Mouse (Mus musculus): Measurements from ENCODE around the gene Zc3h6. TPM values are rescaled to one million over a fixed set of nuclear protein-coding genes. Genes with fewer than 3 reads are reported as not detected.

Gene Zc3h6
- total and polyA plus RNA-seq, 2 experiments from 2014 or later: 5.9 to 6.8 TPM

- no peaks in the 10 kb centered on the region for H3K36me3 ChIP-seq (ENCODE audit: insufficient read depth, low read length)
- WGBS: 91% methylated on average over 6 of the region's 6 CpGs
- no peaks in the 10 kb centered on the region for H3K27me3 ChIP-seq (ENCODE audit: insufficient read depth, low read length)
- no peak for DNase-seq (ENCODE audit: low spot score)
- ATAC-seq (ENCODE audit: low FRiP score): no peak
- no peaks in the 10 kb centered on the region for H3K4me1 ChIP-seq (ENCODE audit: insufficient read depth, low read length)
- no peaks in the 10 kb centered on the region for H3K9me3 ChIP-seq (ENCODE audit: low read length)
- H3K4me2 ChIP-seq (ENCODE audit: low read depth, low read length, poor library complexity, severe bottlenecking): no peak overlapping the region
- no peak overlapping the region for H3K4me3 ChIP-seq (ENCODE audit: low read depth, low read length)
- no peak for TF ChIP-seq CTCF (IDR thresholded peaks at IDR 0.05)
- H3K27ac ChIP-seq (ENCODE audit: low read depth, low read length): no peak overlapping the region
- H3K9ac ChIP-seq (replicated peaks; ENCODE audit: low read length, poor library complexity, severe bottlenecking): no peak overlapping the region
These were observed 88.5 kb downstream of the Zc3h6 start for GRCm38 (mm10) chr2:129055741-129056140.

DNA sequence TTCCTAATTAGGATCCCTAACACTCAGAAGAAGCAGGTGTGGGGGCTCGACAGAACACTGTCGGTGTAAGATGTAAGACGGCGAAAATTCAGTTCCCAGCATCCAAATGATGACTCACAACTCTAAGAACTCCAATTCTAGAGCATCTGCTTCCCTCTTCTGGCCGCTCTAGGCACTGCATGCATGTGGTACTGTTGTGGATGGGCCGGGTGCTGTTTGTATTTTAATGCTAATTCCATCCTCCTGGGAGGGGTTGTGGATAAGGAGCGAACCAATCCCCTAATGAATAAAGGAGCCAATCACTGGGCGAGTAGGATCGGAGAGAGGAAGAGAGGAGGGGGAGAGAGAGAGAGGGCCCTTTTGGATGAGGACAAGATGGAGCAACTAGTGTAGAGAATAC is 89.4 kb downstream of the Zc3h6 start:
- Histone ChIP-seq H3K4me2 (ENCODE audit: low read depth, low read length, poor library complexity, severe bottlenecking) (no peak overlapping the region), H3K4me3 (ENCODE audit: low read depth, low read length) (no peak overlapping the region), H3K36me3 (ENCODE audit: insufficient read depth, low read length) (no peaks in the 10 kb centered on the region), H3K9me3 (ENCODE audit: low read length) (no peaks in the 10 kb centered on the region), H3K9ac (replicated peaks; ENCODE audit: low read length, poor library complexity, severe bottlenecking) (no peak overlapping the region), H3K27me3 (ENCODE audit: insufficient read depth, low read length) (no peaks in the 10 kb centered on the region), H3K27ac (ENCODE audit: low read depth, low read length) (no peak overlapping the region), H3K4me1 (ENCODE audit: insufficient read depth, low read length) (no peaks in the 10 kb centered on the region)
- ATAC-seq (ENCODE audit: low FRiP score) (no peak), DNase-seq (ENCODE audit: low spot score) (no peak)
- peak; percentile 53 for TF ChIP-seq CTCF (IDR thresholded peaks at IDR 0.05)
- WGBS: 42% methylated on average over 9 of the region's 9 CpGs

- 95% methylated on average over 8 of the region's 8 CpGs for WGBS
- Histone ChIP-seq H3K27ac (ENCODE audit: low read depth, low read length) (no peak overlapping the region), H3K4me1 (ENCODE audit: insufficient read depth, low read length) (no peaks in the 10 kb centered on the region), H3K4me2 (ENCODE audit: low read depth, low read length, poor library complexity, severe bottlenecking) (no peak overlapping the region), H3K36me3 (ENCODE audit: insufficient read depth, low read length) (no peaks in the 10 kb centered on the region), H3K4me3 (ENCODE audit: low read depth, low read length) (no peak overlapping the region), H3K9ac (replicated peaks; ENCODE audit: low read length, poor library complexity, severe bottlenecking) (no peak overlapping the region), H3K9me3 (ENCODE audit: low read length) (no peaks in the 10 kb centered on the region), H3K27me3 (ENCODE audit: insufficient read depth, low read length) (no peaks in the 10 kb centered on the region)
- TF ChIP-seq CTCF (IDR thresholded peaks at IDR 0.05): no peak
- ATAC-seq (ENCODE audit: low FRiP score) (no peak), DNase-seq (ENCODE audit: low spot score) (no peak)
These were observed 90.1 kb downstream of the Zc3h6 start for GRCm38 (mm10) chr2:129057256-129057655.

- Histone ChIP-seq H3K27me3 (ENCODE audit: insufficient read depth, low read length) (no peaks in the 10 kb centered on the region), H3K4me1 (ENCODE audit: insufficient read depth, low read length) (no peaks in the 10 kb centered on the region), H3K27ac (ENCODE audit: low read depth, low read length) (no peak overlapping the region), H3K9ac (replicated peaks; ENCODE audit: low read length, poor library complexity, severe bottlenecking) (no peak overlapping the region), H3K9me3 (ENCODE audit: low read length) (no peaks in the 10 kb centered on the region), H3K4me2 (ENCODE audit: low read depth, low read length, poor library complexity, severe bottlenecking) (no peak overlapping the region), H3K4me3 (ENCODE audit: low read depth, low read length) (no peak overlapping the region), H3K36me3 (ENCODE audit: insufficient read depth, low read length) (no peaks in the 10 kb centered on the region)
- ATAC-seq (ENCODE audit: low FRiP score) (no peak), DNase-seq (ENCODE audit: low spot score) (no peak)
- no peak for TF ChIP-seq CTCF (IDR thresholded peaks at IDR 0.05)
- 90% methylated on average over 6 of the region's 6 CpGs for WGBS
These were observed 90.7 kb downstream of the Zc3h6 start for GRCm38 (mm10) chr2:129057920-129058361.

- Histone ChIP-seq H3K36me3 (ENCODE audit: insufficient read depth, low read length) (no peaks in the 10 kb centered on the region), H3K27me3 (ENCODE audit: insufficient read depth, low read length) (no peaks in the 10 kb centered on the region), H3K4me3 (ENCODE audit: low read depth, low read length) (no peak overlapping the region), H3K9ac (replicated peaks; ENCODE audit: low read length, poor library complexity, severe bottlenecking) (no peak overlapping the region), H3K9me3 (ENCODE audit: low read length) (no peaks in the 10 kb centered on the region), H3K27ac (ENCODE audit: low read depth, low read length) (no peak overlapping the region), H3K4me1 (ENCODE audit: insufficient read depth, low read length) (no peaks in the 10 kb centered on the region), H3K4me2 (ENCODE audit: low read depth, low read length, poor library complexity, severe bottlenecking) (no peak overlapping the region)
- DNase-seq (ENCODE audit: low spot score) (no peak), ATAC-seq (ENCODE audit: low FRiP score) (no peak)
- WGBS: 76% methylated on average over 10 of the region's 10 CpGs
- no peak for TF ChIP-seq CTCF (IDR thresholded peaks at IDR 0.05)
These were observed 94.4 kb downstream of the Zc3h6 start for GRCm38 (mm10) chr2:129061456-129062059.

- TF ChIP-seq CTCF (IDR thresholded peaks at IDR 0.05): no peak
- Histone ChIP-seq H3K4me1 (ENCODE audit: insufficient read depth, low read length) (peaks cover 12% of the 10 kb centered on the region), H3K36me3 (ENCODE audit: insufficient read depth, low read length) (peaks cover 9% of the 10 kb centered on the region), H3K9me3 (ENCODE audit: low read length) (no peaks in the 10 kb centered on the region), H3K9ac (replicated peaks; ENCODE audit: low read length, poor library complexity, severe bottlenecking) (peak within 1 kb of the TSS; percentile 78), H3K27ac (ENCODE audit: low read depth, low read length) (peak within 1 kb of the TSS; percentile 72), H3K4me3 (ENCODE audit: low read depth, low read length) (peak within 1 kb of the TSS; percentile 75), H3K4me2 (ENCODE audit: low read depth, low read length, poor library complexity, severe bottlenecking) (peak within 1 kb of the TSS; percentile 71), H3K27me3 (ENCODE audit: insufficient read depth, low read length) (no peaks in the 10 kb centered on the region)
- DNase-seq (ENCODE audit: low spot score) (peak; percentile 78), ATAC-seq (ENCODE audit: low FRiP score) (peak; percentile 94)
- WGBS: under 1% methylated on average over 62 of the region's 62 CpGs
These were observed 98.5 kb downstream of the Zc3h6 start, which contains the start of gene Ttl for GRCm38 (mm10) chr2:129065437-129066282. TSS of gene Ttl (plus strand) at chr2:129065942.

Measured in midbrain, postnatal 0 days (tissue).